Mouse (Mus musculus): ENCODE measurements at regions not wholly inside any gene's neighbourhood (a gene's known extent, or its start where the extent isn't known, plus 50 kb on each side); places are given as distances from the start of the nearest gene placed in this dataset.

DNA sequence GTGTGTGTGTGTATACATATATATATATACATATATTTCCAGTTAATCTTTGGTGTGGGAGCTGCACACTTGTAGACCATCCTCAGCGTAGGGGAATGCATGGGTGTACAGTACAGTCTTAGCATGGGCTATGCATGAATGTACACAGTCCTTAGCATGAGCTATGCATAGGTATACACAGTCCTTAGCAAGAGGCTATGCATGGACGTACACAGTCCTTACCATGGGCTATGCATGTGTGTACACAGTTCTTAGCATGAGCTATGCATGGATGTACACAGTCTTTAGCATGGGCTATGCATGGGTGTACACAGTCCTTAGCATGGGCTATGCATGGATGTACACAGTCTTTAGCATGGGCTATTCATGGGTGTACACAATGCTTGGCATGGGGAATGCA lies 70.5 kb downstream of the Rchy1 start:
- no peak overlapping the region for H3K4me3 ChIP-seq
- no peak overlapping the region for H3K9ac ChIP-seq
- no peaks in the 10 kb centered on the region for H3K9me3 ChIP-seq (replicated peaks)
- no peaks in the 10 kb centered on the region for H3K4me1 ChIP-seq
- no peak overlapping the region for H3K27ac ChIP-seq
- H3K27me3 ChIP-seq (replicated peaks) = no peaks in the 10 kb centered on the region
- no peaks in the 10 kb centered on the region for H3K36me3 ChIP-seq
- H3K4me2 ChIP-seq = no peak overlapping the region
- no peak for ATAC-seq
- 66% methylated on average over 2 of the region's 2 CpGs for WGBS (ENCODE audit: insufficient replicate concordance)

DNA sequence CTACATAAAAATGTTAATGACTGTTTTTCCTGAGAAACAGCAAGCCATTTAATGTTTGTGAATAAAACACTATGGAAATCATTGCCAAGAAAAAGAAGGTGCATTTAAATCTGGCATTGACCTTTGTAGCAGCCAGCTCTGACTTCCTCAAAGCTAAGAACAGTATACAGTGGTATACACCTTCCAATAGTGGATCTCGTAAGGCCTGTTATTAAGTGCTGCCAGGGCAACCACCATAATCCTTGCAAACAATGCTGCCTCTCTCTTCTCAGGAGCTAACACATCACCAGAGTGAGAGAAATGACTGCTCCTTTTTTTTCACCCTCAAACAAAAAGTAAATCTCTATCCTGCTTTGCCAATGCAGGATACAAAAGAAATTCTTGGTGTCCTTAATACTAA lies 81.1 kb downstream of the Rchy1 start:
- Histone ChIP-seq H3K27ac (no peak overlapping the region), H3K9ac (no peak overlapping the region), H3K4me3 (no peak overlapping the region), H3K4me1 (no peaks in the 10 kb centered on the region), H3K9me3 (replicated peaks) (0 out of 2 replicates have a peak, but pooled peaks cover 2% of the 10 kb centered on the region), H3K4me2 (no peak overlapping the region), H3K36me3 (no peaks in the 10 kb centered on the region), H3K27me3 (replicated peaks) (no peaks in the 10 kb centered on the region)
- ATAC-seq = no peak
- WGBS (ENCODE audit: insufficient replicate concordance) = 72% methylated on average over 1 of the region's 1 CpGs

DNA sequence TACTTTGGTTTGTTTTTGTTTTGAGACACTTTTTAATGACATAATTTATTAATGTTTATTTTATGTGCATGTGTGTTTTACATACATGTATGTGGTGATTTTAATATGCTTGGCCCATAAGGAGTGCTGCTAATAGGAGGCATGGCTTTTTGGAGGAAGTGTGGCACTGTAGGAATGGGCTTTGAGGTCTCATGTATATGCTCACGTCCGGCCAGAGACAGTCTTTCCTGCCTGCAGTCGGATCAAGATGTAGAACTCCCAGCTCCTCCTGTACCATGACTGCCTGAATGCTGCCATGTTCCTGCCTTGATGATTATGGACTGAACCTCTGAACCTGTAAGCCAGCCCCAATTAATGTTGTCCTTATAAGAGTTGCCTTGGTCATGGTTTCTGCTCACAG lies 82.6 kb downstream of the Rchy1 start:
- Histone ChIP-seq H3K36me3 (no peaks in the 10 kb centered on the region), H3K4me1 (no peaks in the 10 kb centered on the region), H3K4me2 (no peak overlapping the region), H3K27me3 (replicated peaks) (no peaks in the 10 kb centered on the region), H3K9me3 (replicated peaks) (0 out of 2 replicates have a peak, but pooled peaks cover 2% of the 10 kb centered on the region), H3K9ac (no peak overlapping the region), H3K27ac (no peak overlapping the region), H3K4me3 (no peak overlapping the region)
- ATAC-seq = no peak
- 72% methylated on average over 3 of the region's 3 CpGs for WGBS (ENCODE audit: insufficient replicate concordance)

DNA sequence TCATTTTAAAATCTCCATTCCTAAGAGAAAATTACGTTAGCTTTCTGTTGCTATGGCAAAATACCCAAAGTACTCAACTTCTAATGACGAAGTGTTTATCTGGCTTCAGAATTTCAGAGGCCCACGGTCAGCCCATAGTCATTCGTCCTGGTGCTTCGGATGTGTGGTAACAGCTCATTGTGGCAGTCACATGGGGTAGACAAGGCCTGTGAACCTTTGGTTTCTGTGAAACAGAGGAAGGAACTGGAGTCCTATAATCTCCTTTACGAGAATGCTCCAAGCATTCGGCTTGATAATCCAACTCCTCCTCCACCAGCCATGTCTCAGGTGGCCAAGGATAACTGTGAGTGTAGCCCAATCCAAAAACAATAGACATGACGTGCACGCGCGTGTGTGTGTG lies 84.2 kb downstream of the Rchy1 start:
- Histone ChIP-seq H3K9me3 (replicated peaks) (0 out of 2 replicates have a peak, but pooled peaks cover 2% of the 10 kb centered on the region), H3K4me3 (no peak overlapping the region), H3K4me2 (no peak overlapping the region), H3K4me1 (no peaks in the 10 kb centered on the region), H3K27ac (no peak overlapping the region), H3K9ac (no peak overlapping the region), H3K27me3 (replicated peaks) (no peaks in the 10 kb centered on the region), H3K36me3 (no peaks in the 10 kb centered on the region)
- 80% methylated on average over 11 of the region's 11 CpGs for WGBS (ENCODE audit: insufficient replicate concordance)
- ATAC-seq = no peak

DNA sequence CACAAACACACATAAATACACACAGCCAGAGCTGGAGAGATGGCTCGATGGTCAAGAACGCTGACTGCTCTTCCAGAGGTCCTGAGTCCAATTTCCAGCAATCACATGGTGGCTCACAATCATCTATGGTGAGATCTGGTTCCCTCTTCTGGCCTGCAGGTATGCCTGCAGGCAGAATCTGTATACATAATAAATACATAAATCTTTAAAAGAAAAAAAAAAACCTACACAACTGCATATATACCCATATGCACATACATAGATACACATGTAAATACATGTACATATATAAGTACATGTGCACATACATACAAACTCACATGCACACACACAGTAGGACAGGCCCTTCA lies 86.2 kb downstream of the Rchy1 start:
- no peak overlapping the region for H3K4me3 ChIP-seq
- 69% methylated on average over 2 of the region's 2 CpGs for WGBS (ENCODE audit: insufficient replicate concordance)
- no peak overlapping the region for H3K27ac ChIP-seq
- H3K27me3 ChIP-seq (replicated peaks) = no peaks in the 10 kb centered on the region
- no peaks in the 10 kb centered on the region for H3K4me1 ChIP-seq
- no peaks in the 10 kb centered on the region for H3K9me3 ChIP-seq (replicated peaks)
- H3K36me3 ChIP-seq = no peaks in the 10 kb centered on the region
- ATAC-seq = no peak
- no peak overlapping the region for H3K9ac ChIP-seq
- H3K4me2 ChIP-seq = no peak overlapping the region

DNA sequence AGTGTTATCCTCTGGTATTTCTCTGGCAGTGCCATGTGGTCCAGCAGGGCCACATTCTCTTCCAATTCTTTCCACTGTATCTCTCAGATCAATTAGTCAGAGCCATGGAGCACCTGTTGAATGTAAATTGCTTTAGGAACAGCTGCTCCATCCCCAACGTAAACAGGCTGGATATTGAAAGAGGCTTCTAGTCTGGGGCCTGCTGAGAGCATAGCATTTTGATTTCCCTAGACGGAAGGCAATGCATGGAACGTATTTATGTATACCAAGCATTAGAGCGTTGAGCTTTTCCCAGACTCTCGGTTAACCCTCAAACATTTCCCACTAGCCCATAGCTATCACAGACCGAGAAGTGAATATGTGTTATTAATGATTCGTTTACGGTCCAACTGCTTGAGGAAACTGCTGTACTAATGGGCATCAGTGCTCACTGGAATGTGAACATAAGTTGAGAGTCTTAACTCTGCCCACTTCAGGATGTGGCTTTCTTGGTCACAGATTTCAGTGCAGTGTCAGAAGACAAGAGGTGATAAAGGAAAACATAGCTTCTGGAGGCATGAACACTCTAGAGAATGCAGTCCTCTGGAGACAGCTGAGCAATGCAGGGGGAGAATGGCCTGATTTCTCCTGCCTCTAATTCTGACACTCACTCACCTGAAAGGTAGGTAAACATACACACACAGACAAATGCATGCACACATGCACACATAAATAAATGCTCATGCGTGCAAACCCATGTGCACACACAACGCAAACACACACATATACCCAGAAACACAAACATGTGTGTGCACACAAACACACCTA lies 86.8 kb downstream of the Rchy1 start:
- no peak for ATAC-seq

DNA sequence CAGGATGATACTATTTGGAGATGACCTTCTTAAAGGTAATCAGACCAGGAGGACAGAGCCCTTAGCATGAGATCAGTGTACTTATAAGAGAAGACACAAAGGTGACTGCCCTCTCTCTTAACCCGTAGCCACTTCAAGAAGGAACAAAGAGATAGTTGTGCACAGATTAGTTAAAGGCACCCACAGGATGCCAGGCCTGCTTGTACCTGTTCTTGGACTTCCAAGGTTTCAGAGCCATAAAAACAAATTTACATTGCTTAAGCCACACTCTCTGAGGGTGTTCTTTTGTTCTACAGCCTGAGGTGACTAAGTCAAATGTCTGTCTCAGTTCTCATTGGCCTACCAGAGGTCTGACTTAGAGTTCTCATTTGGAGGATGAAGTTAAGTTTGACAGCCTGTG lies 90.1 kb downstream of the Rchy1 start:
- no peak for ATAC-seq
- H3K36me3 ChIP-seq = no peaks in the 10 kb centered on the region
- no peaks in the 10 kb centered on the region for H3K9me3 ChIP-seq (replicated peaks)
- H3K9ac ChIP-seq = no peak overlapping the region
- no peak overlapping the region for H3K4me3 ChIP-seq
- H3K4me2 ChIP-seq = no peak overlapping the region
- 81% methylated on average over 1 of the region's 1 CpGs for WGBS (ENCODE audit: insufficient replicate concordance)
- H3K4me1 ChIP-seq = no peaks in the 10 kb centered on the region
- no peaks in the 10 kb centered on the region for H3K27me3 ChIP-seq (replicated peaks)
- no peak overlapping the region for H3K27ac ChIP-seq

More for the DNA sequence above, 86.8 kb downstream of the Rchy1 start:
- Histone ChIP-seq H3K4me2 (no peak overlapping the region), H3K36me3 (no peaks in the 10 kb centered on the region), H3K9ac (no peak overlapping the region), H3K9me3 (replicated peaks) (no peaks in the 10 kb centered on the region), H3K27me3 (replicated peaks) (no peaks in the 10 kb centered on the region), H3K4me3 (no peak overlapping the region), H3K4me1 (no peaks in the 10 kb centered on the region), H3K27ac (no peak overlapping the region)
- 67% methylated on average over 10 of the region's 10 CpGs for WGBS (ENCODE audit: insufficient replicate concordance)

DNA sequence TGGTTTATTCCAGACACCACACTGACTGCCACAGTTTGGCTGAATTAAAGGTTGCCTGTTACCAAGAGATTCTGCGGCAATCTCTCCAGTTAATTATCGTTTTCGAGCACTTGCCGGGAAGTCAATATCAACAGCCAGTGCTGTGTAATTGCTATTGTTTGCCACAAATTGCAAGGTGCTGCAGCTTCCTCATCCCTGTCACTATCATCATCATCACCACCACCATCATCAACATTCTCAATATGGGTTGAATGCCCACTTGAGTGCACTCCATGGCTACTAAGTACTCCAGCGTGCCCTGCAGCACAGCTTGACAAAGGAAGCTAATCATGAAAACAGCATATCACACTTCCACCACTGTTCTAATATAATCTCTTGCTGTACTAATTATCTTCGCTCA lies 93.1 kb downstream of the Rchy1 start:
- no peak for ATAC-seq

DNA sequence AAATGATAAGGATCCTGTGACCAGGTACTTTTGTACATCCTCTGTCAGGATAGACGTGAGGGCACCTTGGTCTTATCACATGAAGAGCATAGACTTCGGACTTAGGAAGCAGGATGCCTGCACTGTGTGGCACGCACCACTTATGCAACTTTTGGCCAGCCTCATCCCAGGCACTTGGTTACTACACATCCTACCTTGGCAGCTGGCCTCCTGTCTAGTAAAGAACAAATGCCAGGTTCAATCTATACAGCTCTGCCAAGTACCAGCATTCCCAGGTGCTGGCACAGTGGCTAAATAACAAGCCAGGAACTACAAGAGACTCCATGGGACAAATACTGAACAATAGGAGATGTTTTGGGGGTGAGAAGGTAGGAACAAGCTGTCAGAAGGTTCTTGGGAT lies 96.7 kb downstream of the Rchy1 start:
- Histone ChIP-seq H3K36me3 (no peaks in the 10 kb centered on the region), H3K9me3 (replicated peaks) (no peaks in the 10 kb centered on the region), H3K27ac (no peak overlapping the region), H3K4me1 (peaks cover 18% of the 10 kb centered on the region), H3K9ac (no peak overlapping the region), H3K27me3 (replicated peaks) (no peaks in the 10 kb centered on the region), H3K4me3 (no peak overlapping the region), H3K4me2 (no peak overlapping the region)
- no peak for ATAC-seq
- WGBS (ENCODE audit: insufficient replicate concordance) = 58% methylated on average over 3 of the region's 3 CpGs

More for the DNA sequence above, 93.1 kb downstream of the Rchy1 start:
- peaks cover 18% of the 10 kb centered on the region for H3K4me1 ChIP-seq
- no peaks in the 10 kb centered on the region for H3K27me3 ChIP-seq (replicated peaks)
- no peak overlapping the region for H3K4me2 ChIP-seq
- no peaks in the 10 kb centered on the region for H3K36me3 ChIP-seq
- 86% methylated on average over 6 of the region's 6 CpGs for WGBS (ENCODE audit: insufficient replicate concordance)
- H3K9me3 ChIP-seq (replicated peaks) = no peaks in the 10 kb centered on the region
- no peak overlapping the region for H3K4me3 ChIP-seq
- no peak overlapping the region for H3K27ac ChIP-seq
- no peak overlapping the region for H3K9ac ChIP-seq

DNA sequence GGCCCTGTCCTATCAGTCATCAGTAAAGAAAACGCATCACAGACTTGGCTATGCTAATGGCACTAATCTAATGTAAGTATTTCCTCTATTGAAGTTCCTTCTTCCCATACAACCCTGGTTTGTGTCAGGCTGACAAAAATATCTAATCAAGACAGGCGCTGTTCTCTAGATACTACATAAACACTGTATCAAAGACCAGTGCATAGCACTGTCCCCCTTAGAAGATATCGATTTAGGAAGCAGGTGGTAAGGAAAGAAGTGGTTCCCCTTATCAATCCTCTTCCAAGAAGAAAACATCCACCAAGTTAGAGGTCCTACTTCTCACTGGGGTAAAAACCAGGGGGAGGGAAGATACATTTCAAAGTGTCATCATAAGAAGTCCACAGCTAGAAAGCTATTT lies 97.5 kb downstream of the Rchy1 start:
- no peaks in the 10 kb centered on the region for H3K27me3 ChIP-seq (replicated peaks)
- H3K9me3 ChIP-seq (replicated peaks) = no peaks in the 10 kb centered on the region
- H3K4me2 ChIP-seq = no peak overlapping the region
- 21% methylated on average over 3 of the region's 3 CpGs for WGBS (ENCODE audit: insufficient replicate concordance)
- H3K36me3 ChIP-seq = no peaks in the 10 kb centered on the region
- no peak overlapping the region for H3K4me3 ChIP-seq
- peak; percentile 74 for ATAC-seq
- no peak overlapping the region for H3K27ac ChIP-seq
- peaks cover 18% of the 10 kb centered on the region for H3K4me1 ChIP-seq
- H3K9ac ChIP-seq = no peak overlapping the region

DNA sequence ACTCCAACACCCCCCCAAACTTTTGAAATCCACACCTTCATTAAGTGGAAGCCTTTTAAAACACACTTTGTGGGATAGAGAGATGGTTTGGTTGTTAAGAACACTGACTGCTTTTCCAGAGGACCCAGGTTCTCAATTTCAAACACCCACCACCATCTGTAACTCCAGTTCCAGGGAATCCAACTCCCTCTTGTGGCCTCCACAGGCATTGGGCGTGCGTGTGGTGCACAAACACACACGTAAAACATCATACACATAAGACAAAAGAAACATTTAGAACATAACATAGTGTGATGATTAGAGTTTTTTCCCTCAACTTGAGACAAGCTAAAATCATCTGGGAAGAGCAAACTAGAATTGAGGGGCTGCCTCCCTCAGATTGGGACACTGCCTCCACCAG lies 100.0 kb downstream of the Rchy1 start:
- H3K27ac ChIP-seq = no peak overlapping the region
- no peaks in the 10 kb centered on the region for H3K9me3 ChIP-seq (replicated peaks)
- H3K4me3 ChIP-seq = no peak overlapping the region
- no peaks in the 10 kb centered on the region for H3K27me3 ChIP-seq (replicated peaks)
- H3K9ac ChIP-seq = no peak overlapping the region
- ATAC-seq = no peak
- 84% methylated on average over 3 of the region's 3 CpGs for WGBS (ENCODE audit: insufficient replicate concordance)
- H3K4me2 ChIP-seq = no peak overlapping the region
- H3K4me1 ChIP-seq = peaks cover 18% of the 10 kb centered on the region
- H3K36me3 ChIP-seq = no peaks in the 10 kb centered on the region

DNA sequence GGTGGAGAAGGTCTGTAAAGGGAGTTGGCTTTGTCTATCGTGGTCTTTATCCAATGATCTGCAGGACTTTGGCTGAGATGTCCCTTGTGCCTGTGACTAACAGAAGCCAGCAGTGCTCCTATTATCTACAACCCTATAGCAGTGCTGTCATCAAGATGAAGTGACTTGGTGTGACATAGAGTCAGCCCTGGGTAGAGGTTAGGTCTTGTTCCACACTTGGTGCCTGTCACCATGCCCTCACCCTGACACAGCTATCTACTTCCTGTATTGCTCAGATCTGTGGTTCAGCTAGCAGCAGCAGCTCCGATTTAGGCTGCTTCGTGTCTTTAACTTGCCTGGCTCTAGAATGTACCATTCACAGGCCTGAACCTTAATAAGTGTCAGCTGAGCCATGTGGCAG lies 100.6 kb downstream of the Rchy1 start:
- H3K9me3 ChIP-seq (replicated peaks) = no peaks in the 10 kb centered on the region
- WGBS (ENCODE audit: insufficient replicate concordance) = 49% methylated on average over 3 of the region's 3 CpGs
- H3K4me2 ChIP-seq = no peak overlapping the region
- H3K4me1 ChIP-seq = peaks cover 18% of the 10 kb centered on the region
- no peak overlapping the region for H3K27ac ChIP-seq
- no peak for ATAC-seq
- no peak overlapping the region for H3K4me3 ChIP-seq
- H3K27me3 ChIP-seq (replicated peaks) = no peaks in the 10 kb centered on the region
- no peaks in the 10 kb centered on the region for H3K36me3 ChIP-seq
- H3K9ac ChIP-seq = no peak overlapping the region
